Mouse (Mus musculus): ENCODE data around the gene Rem1.

The Rem1 gene

GRCm38 (mm10) chr2:152678925-152679324 lies 52.2 kb downstream of the Rem1 start:
- DNase-seq: no peak

- no peak for DNase-seq
These were observed 53.1 kb downstream of the Rem1 start for GRCm38 (mm10) chr2:152679701-152680355.

GRCm38 (mm10) chr2:152683086-152683485 lies 56.3 kb downstream of the Rem1 start:
- no peak for DNase-seq
